Mouse (Mus musculus) thymus, postnatal 4 days (tissue): ENCODE data around the gene Ust.

ENCODE experiments used
- DNase-seq: peaks from one replicate; pipeline ENCODE4 v3.0.0; 2021

Ust gene

DNA sequence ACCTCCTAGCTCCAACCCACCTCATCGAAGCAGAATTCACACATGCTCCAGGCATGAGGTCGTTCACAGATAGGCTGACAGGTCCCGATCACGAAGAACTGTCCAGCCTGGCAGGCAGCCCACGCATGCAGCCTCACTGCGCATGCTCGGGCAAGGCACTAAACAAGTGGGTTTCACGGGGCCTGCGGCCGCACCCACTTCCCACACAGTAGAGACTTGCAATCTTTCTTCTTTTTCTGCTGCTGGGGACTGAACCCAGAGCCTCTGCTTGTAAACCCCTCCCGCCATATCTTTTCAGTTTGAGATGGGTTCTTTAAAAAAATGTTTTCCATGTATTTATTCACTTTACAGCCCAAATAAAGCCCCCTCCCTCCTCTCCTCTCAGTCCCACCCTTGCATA is 347.1 kb downstream of the Ust start:
- no peak for DNase-seq
